Mouse (Mus musculus) liver (tissue): ENCODE measurements around the gene Arhgef19.

Source experiments
- DNase-seq: peaks from one replicate; pipeline ENCODE4 v3.0.0-alpha.2; 2020; ENCODE audit warnings: mixed read lengths

Arhgef19 gene

DNA sequence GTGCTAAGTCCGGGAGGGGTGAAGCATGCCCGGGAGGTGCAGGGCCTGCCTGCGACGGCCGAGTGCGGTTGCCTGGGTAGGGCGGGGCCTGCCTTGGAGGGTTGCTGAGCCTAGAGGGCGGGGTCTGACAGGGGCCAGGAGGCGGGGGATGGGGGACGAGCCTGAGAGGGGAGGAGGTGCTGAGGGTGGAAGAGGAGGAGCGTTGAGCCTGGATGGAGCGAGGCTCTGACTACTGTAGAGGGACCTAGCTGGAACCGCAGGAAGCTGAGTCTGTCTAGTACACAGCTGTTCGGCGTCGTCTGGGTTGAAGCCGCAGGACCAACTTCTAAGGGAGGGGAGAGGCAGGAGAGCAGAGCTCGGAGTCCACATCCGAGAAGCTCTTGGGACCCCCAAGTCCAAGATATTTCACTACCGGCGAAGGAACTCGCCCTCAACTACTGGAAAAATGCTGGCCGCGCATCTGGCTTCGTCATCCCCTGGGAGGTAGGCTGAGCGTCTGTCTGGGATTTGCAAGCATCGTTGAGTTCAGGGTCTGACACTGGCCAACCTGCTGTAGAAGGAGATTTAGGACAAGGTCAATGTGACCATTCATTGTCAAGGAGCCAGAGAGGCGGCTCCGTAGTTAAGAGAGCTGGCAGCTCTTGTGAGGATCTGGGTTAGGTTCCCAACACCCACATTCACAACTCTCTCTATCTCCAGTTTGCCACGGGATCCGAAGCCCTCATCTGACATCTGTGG lies at the start of gene Arhgef19:
Gene Arhgef19 (plus strand): TSS at position 112 of the 738 bp plus-strand sequence.
- DNase-seq: peak; percentile 90

DNA sequence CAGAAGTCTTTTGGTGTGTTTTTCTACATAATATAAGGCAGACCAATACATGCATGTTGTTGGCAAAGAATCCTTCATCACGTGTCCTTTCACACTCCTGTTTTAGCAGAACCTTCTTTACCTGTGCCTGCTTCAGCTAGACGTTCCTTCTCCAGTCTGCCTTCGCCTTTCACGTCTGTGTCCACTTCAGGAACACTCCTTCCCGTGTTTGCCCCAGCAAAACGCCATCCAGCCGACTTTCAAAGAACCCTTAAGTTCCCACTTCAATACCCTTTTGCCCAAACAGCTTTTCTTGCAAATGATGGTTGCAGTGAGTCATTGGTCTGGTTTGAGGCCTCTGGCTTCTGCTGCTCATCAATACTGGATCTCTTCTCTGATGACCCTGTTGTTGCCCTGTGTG lies 48.0 kb upstream of the Arhgef19 start:
- DNase-seq: no peak

DNA sequence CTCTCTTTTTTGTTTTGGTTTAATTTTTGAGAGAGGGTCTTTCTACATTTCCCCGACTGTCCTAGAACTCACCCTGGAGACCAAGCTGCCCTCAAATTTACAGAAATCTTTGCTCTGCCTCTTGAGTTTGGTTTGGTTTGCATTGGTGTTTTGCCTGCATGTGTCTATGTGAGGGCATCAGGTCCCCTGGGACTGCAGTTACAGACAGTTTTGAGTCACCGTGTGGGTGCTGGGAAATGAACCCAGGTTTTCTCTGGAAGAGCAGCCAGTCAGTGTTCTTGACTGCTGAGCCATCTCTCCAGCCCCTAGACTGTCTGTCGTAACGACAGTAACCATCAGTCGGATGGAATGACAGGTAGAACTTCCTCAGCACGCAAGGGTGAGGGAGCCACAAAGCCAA lies 44.7 kb upstream of the Arhgef19 start:
- no peak for DNase-seq

DNA sequence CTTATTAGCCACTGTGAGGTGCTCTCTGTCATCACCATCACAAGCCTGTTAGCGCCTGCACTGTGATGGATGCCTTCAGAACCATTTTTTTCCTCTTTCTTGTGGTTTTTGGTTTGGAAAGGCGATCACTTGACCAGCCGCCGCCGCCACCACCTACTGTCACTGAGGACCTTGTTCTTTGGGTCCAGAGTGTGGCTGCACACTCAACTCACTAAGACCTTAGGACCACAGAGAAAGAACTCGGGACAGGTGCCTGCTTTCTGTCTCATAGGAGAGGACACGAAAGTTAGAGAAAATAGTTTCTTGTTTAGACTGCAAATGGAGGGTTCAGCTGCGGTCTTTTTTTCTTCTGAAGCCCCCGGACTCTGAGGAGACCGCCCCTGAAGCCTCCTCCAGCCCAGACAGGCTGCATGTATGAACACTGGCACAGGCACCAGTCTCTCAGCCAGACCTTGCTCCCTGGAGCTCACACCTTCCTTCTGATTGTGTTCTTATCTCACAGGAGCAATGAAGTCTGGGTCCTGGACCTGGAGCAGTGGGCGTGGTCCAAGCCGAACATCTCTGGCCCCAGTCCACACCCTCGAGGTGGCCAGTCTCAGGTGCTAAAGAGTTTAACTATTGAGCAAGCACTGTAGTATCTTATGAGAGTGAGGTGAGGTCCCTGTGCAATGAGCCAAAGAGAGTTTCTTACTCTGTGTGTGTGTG lies 42.2 kb upstream of the Arhgef19 start:
- DNase-seq: no peak

DNA sequence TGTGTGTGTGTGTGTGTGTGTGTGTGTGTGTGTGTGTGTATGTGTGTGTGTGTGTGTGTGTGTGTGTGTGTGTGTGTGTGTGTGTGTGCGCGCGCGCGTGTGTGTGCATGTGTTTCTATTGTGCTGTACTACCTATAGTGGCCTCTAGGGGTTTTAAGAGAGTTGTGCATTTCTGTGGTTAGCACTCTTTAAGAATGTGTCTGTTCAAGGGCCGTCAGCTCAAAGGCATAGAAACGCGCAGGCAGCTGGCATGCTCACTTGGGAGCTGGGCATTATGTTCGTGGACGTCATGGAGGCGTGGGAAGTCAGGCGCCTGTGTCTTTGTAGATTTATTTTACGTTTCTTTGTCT lies 41.6 kb upstream of the Arhgef19 start:
- no peak for DNase-seq

DNA sequence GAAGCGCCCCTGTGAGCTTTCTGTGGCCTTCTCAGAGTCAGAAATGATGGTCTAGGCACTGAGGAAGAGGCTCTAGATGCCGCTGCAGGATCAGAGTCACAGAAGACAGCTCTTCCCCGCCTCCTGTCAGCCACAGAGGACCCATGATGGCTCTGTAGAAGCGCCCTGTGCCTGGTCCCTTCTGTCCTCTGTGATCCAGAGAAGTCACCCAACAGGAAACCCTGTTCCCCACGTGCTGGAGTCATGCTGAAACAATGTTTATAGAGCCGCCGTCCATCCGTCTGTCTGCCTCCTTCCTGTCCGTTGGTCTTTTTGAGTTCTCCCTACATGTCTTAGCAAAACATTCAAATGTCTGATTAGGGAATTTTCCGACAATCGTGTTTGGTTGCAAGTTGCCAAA lies 38.4 kb upstream of the Arhgef19 start:
- DNase-seq: no peak

DNA sequence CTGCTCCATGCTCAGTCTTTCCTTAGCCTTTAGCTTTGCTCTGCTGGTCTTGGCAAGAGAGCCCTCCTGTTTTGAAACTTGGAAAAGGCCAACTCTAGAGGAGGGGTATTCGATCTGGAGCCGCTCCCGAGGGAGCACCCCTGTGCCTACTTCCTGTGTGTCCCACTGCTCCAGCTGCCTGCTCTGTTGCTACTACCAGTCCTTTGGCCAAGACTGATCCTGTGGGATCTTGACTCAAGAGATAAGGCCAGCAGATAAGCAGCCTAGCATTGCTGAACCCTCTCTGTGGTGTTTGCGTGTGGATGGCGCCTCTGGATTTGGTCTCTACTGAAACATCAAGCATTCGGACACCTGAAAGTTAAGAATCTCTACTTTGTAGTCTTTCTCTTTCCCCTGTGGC lies 37.1 kb upstream of the Arhgef19 start:
- DNase-seq: no peak

DNA sequence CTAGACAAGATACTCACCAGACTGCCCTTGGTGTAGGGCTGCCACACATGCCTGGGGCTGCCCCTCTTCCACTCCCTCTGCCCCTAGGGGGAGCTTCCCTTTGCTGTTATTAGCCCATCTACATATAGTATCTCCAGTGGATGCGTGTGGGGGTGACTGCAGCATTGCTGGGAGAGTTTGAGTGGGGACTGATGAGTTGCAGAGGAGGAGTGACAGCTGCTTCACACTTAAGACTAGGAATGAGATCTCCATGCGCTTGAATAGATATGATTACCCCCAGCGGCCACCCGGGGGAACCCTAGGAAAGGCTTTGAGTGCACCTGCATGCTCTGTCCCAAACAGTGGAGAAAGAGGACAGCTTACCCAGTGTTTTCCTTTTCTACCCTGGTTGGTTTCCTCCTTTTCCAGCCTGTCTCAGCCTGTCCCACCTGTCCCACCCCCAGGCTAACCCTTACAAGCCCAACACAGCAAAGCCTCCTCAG lies 34.7 kb upstream of the Arhgef19 start:
- DNase-seq: no peak

DNA sequence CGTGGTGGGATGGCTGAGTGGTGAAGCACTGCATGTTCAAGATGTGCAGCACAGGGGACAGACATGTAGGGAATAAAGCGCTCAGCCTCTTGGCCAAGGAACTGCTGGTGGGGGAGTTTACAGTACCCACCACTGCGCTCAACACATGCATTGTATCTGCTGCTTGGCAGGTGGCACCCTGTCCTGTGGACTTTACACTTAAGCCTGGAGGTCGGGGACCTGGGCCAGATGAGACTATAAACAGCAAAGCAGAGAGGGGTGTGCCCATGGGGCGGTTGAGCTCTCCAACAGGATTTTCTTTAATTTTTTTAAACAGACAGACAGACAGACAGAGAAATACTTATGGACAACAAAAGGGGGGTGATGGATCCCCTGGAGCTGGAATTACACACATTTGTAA lies 32.2 kb upstream of the Arhgef19 start:
- no peak for DNase-seq

DNA sequence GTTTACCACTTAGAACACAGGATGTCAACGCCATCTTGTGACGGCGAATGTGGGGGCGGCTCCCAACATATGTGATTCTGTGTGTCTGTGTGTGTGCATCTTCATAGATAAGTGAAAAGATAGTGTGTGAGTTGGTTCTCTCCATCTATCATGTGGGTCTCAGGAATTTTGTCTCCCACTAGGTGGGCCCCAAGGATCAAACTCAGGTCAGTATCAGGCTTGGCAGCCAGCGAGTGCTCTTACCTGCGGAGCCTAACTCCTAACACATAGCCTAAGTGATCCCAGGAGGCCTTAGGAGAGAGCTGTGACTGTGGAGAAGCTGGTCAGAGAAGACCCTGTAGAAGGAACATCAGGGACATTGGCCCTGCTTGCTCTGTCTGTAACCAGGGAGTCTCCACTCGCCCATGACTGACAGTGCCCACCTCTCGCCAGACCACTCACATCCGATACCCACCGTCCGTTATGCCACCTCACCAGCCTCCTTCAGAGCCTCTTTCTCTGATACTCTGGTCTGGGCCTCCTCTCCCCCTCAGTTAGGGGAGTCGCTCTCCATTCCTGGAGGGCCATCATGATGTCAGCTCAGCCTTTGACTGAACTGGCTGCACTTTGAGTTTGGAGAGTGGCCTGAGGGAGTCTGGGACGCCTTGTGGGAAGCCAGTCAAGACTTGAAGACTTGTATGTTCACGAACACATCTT lies 28.6 kb upstream of the Arhgef19 start:
- DNase-seq: no peak

DNA sequence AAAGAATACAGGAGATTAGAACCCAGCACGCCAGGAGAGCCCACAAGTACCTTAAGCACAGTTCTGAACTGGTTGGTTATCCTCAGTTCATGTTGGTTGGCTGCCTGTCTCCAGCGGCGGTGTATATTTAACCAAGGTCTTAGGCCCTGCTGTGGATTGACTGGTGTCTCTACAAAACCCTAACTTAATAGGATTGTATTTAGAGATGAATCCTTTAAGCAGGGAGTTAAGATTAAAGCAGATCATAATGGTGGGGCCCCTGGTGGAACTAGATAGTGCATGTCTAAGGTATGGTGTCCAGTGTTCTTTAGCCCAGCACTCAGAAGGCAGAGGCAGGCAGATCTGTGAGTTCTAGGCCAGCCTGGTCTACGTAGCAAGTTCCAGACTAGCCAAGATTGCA lies 27.7 kb upstream of the Arhgef19 start:
- DNase-seq: no peak

DNA sequence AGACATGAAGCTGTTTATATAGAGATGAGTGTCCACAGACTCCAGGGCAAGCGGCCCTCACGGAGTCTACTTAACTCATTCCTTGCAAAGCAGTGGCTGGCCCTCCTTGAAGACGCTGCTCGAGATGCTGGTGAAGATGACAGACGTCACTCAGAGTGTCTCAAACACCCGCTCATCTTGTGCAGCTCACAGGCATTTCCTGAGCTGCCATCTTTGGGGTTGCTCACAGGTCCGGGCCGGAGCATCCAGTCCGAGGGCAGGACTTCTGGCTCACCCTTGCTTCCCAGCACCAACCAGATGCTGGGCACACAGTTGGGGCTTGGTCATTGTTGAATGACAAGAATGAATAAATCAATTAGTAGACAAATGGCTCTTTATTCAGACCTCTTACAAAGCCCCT lies 26.4 kb upstream of the Arhgef19 start:
- no peak for DNase-seq

DNA sequence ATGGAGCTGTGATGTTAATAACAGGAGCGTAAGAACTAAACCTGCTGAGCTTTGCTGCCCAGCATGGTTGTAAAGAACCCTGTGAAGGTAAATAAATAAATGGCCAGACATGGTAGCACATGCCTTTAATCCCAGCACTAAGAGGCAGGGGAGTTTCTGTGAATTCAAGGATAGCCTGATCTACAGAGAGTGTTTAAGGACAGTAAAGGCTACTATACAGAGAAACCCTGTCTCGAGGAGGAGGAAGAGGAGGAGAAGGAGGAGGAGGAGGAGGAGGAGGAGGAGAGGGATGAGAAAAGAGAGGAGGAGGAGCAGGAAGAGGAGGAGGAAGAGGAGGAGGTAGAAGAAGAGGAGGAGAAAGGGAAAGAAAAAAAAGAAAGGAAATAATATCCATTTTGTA lies 26.0 kb upstream of the Arhgef19 start:
- no peak for DNase-seq

DNA sequence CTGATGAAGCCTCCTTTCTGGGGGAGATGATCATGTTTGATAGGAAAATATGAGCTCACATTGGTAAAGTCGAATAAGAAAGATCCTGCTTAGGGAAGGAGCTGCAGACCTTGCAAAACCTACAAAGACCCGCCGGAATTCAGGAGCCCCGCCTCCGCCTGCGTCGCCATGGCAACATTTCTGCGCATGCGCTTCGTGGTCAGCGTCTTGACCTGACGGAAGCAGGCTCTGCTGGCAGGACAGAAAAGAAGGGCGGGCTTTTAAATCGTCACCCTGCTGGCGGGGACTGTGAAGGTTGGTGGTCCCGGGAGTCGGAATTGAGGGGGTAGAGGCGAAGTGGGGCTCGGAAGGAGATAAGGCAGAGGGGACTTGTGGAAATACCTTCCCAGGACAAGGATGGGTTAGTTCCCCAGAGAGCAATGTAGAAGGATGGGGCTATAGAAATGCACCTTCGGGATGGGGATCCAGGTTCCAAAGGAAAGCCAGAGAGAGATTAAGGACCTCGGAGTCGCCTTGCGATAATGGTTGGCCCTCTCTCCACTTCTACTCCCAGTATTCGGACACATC lies 25.4 kb upstream of the Arhgef19 start, which contains the start of gene Rsg1:
Gene Rsg1 (plus strand): TSS at position 187 of the 567 bp plus-strand sequence.
- DNase-seq: peak; percentile 96

DNA sequence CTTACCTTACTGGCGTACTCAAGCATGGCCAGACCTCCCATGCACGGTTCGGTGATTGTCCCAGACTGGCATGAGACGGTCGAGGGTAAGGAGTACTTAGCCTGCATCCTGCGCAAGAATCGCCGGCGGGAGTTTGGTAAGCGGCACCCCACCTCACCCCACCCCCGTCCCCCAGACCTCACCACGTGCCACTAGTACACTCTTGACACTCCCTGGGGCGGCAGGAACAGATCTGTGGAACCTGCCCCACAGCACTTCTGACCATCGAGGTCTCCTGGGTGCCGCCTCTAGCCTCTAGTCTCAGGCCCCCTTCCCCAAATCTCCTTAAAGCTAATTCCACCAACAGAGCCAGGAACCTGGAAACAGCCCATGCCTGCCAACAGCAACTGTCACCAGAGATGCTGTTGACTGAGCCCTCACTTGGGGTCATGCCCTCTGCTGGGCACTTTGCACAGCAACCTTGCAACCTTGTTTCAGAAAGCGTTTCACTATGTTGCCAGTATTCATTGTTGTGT lies 24.9 kb upstream of the Arhgef19 start:
- peak; percentile 63 for DNase-seq

DNA sequence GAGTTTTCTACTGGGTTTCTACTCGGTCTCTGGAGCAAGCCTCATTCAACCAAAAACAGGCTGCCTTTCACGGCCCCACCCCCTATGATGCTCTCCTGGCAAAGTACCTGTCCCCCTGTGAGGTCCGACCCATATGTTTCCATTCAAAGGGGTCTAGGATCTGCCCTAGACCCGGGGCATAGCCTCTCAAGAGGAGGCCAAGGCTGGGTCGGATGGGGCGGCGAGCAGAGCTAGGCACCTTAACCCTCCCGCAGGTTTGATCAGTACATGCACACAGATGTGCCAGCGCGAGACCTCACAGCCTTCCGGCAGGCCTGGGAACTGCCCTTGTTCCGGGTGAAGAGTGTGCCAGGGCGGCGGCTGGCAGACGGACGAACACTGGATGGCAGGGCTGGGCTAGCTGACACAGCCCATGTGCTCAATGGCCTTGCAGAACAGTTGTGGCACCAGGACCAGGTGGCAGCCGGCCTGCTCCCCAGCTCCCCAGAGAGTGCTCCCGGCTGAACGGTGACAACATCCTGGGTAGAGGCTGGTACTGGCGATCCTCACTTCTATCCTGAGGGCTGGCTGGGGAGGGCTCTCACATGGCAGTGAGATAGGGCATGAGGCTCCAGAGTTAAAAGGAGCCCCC lies 19.6 kb upstream of the Arhgef19 start:
- peak; percentile 3 for DNase-seq

DNA sequence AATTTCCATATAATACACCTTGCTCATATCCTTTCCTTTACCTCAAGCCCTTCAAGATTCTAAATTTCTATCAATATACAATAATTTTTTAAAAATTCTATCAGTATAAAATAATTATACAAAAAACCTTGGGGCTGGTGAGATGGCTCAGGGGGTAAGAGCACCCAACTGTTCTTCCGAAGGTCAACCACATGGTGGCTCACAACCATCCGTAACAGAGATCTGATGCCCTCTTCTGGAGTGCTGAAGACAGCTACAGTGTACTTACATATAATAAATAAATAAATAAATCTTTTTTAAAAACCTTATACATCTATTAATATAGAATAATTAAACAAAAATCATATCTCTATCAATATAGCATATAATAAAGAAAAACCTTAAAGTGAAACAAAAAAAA lies 17.5 kb upstream of the Arhgef19 start:
- DNase-seq: peak; percentile 3

DNA sequence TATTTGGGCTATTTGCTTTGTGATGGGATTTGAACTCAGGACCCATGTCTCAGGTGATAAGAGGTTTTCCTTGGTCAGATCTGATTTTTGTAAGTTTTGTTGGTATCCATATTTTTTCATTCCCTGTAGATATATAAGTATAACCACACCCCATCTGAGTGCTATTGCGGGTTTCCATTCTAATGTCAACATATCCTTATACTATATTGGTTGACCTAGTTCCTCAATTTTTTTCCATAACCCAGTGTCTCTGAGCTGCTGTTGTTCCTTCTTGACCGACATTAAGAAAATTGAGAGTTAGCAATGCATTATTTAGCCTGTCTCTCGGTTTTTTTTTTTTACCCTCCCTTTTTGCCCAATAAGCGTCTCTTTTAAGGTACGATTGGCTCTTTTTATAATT lies 16.5 kb upstream of the Arhgef19 start:
- no peak for DNase-seq

DNA sequence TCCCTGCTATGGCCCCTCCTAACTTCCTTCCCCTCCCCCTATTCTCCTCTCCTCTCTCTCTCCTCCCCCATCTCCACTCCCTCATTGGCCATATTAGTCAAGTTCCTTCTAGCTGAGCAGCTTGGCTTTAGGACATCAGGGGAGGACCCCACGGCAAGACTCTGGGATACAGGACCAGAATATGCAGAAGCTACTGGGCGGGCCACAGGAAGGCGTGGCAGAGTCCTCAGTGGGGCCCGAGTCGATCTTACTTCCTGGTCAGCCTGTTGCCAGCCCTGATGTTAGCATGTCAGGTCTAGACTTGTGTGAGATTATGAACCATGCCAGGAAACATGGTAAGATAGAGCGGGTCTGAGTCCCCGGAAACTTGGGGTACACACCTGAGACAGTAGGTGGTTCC lies 10.6 kb upstream of the Arhgef19 start:
- peak; percentile 2 for DNase-seq

DNA sequence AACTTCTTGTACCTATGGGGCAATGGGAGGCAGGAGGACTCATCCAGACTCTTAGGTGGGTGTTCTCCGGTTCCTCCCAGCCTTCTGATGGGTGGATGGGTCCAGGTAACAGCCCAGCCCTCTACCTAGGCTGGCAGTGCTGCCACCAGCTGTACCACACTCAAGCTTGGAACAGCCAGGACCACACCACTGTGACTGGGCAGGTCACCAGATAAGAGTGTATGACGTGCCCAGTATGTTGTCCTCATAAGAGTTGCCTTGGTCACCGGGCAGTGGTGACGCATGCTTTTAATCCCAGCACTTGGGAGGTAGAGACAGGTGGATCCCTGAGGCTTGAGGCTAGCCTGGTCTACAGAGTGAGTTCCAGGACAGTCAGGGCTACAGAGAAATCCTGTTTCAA lies 6.1 kb upstream of the Arhgef19 start:
- peak; percentile 1 for DNase-seq

DNA sequence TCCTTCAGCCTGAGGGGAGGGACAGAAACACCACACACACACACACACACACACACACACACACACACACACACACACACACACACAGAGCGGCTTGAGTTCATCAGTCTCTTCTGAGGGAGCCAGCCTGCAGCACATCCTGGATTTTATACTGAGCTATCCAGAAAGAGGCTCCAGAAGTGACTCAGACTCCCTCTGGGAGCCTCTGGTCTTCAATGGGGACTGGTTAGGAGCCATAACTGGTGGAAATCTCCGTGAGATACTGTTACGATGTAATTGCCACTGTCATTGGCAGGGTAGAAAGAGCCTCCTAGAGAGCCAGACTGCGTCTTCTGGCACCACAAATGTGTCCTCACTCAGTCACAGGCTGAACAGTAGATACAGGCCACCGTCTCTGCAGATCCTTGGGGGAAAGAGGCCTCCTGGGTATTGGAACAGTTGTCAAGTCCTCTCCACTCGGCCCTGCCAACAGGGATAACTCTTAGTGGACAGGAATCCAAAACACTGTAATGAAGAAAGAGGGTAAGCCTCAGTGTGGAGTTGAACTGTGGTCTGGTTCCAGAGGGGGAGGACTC lies 3.7 kb upstream of the Arhgef19 start:
- no peak for DNase-seq

DNA sequence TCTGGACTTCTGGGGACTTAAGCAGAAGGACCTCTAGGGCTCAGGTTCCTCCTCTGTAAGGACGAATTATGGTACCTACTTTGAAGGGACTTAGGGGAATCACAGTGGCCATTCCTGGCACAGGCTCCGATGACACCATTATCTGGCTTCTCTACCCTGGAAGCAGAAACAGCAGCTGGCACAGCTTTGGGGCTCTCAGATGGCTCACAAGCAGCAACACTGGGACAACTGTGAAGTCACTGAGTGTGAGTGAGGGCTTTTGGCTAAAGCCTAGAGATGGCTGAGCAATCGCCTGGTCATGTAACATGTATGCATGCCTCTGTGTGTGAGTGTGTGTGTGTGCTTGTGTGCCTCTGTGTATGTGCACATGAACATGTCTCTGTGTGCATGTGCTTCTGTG lies 2.4 kb upstream of the Arhgef19 start:
- DNase-seq: no peak
